Mouse (Mus musculus) stomach, postnatal 0 days (tissue): ENCODE data around the gene Ptpro. TPM values are rescaled to one million over a fixed set of nuclear protein-coding genes. Genes with fewer than 3 reads are reported as not detected.

ENCODE experiments used
- ATAC-seq: fragments of 200-750 bp; cut with Nextera tagmentation; 2 replicates; pipeline ENCODE4 v1.8.0; 2017; ENCODE audit not compliant: low FRiP score, low TSS enrichment
- DNase-seq: peaks from one replicate; pipeline ENCODE4 v3.0.0-alpha.2; 2016; ENCODE audit warnings: low spot score
- H3K27ac ChIP-seq: fragments of 300-500 bp; sonication (generic); replicated peaks from 2 replicates; pipeline ENCODE4 v1.5.1; 2014; ENCODE audit warnings: mild to moderate bottlenecking, control low read depth
- H3K27me3 ChIP-seq: fragments of 300-500 bp; sonication (generic); 2 replicates; pipeline ENCODE4 v1.6.1; 2014; ENCODE audit warnings: low read length; ENCODE audit not compliant: control insufficient read depth, insufficient read depth
- H3K36me3 ChIP-seq: fragments of 300-500 bp; sonication (generic); 2 replicates; pipeline ENCODE4 v1.6.1; 2014; ENCODE audit warnings: low read length, mixed read lengths; ENCODE audit not compliant: control insufficient read depth, insufficient read depth
- H3K4me1 ChIP-seq: fragments of 300-500 bp; sonication (generic); replicated peaks from 2 replicates; pipeline ENCODE4 v1.6.1; 2014; ENCODE audit warnings: antibody characterized with exemption; ENCODE audit not compliant: control insufficient read depth, insufficient read depth
- H3K4me2 ChIP-seq: fragments of 300-500 bp; sonication (generic); replicated peaks from 2 replicates; pipeline ENCODE4 v1.6.1; 2014; ENCODE audit warnings: low read depth, mild to moderate bottlenecking, control low read depth, moderate library complexity
- H3K4me3 ChIP-seq: fragments of 300-500 bp; sonication (generic); 2 replicates; pipeline ENCODE4 v1.5.1; 2014; ENCODE audit warnings: low read depth, low read length, control low read depth
- H3K9ac ChIP-seq: fragments of 300-500 bp; sonication (generic); 2 replicates; pipeline ENCODE4 v1.6.1; 2014; ENCODE audit warnings: mild to moderate bottlenecking, low read length, control low read depth, mixed read lengths
- H3K9me3 ChIP-seq: fragments of 300-500 bp; sonication (generic); 2 replicates; pipeline ENCODE4 v1.6.1; 2016; ENCODE audit warnings: low read length; ENCODE audit not compliant: control insufficient read depth
- CTCF ChIP-seq: IDR thresholded peaks from 2 replicates; pipeline ENCODE4 v1.5.1; 2016; ENCODE audit warnings: antibody characterized with exemption, low read depth, mild to moderate bottlenecking, moderate library complexity
- EP300 ChIP-seq: optimal IDR thresholded peaks from 2 replicates; pipeline ENCODE3; 2016; ENCODE audit warnings: antibody characterized with exemption
- WGBS: fragments of 180-500 bp; shearing (Covaris S2); extraction: QIAGEN DNeasy Blood & Tissue Kit; methylation state at CpG from one replicate; pipeline ENCODE4 v1.1.7; 2014; 5-methylcytosine and 5-hydroxymethylcytosine counted together
- polyA plus RNA-seq: library from polyadenylated mRNA; unstranded; fragments of >200 nt; fragmentation: Nextera tagmentation; extraction: Ambion mirVana; gene quantifications from 2 replicates; pipeline ENCODE4 v1.2.1, GENCODE M21; 2015

Ptpro gene
- polyA plus RNA-seq, 1 experiment from 2014 or later = 2.4 TPM

DNA sequence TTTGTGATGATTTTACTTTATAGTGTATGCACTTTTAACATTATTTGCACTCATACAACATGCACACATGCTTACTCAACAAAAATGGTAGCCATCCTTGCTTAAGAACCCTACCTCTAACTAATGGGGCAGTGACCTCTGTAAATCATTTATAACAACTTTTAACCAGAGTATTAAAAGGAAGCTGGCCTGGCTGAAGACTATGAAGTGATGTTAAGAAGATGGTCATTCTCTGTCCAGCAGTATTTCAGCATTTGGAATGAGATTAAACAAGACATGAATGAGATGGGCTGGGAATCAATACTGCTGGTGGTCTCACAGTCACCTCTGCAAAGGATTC lies 242.0 kb downstream of the Ptpro start:
- no peak for DNase-seq
- ATAC-seq = no peak
- Histone ChIP-seq H3K27ac (no peak overlapping the region), H3K36me3 (no peaks in the 10 kb centered on the region), H3K4me3 (no peak overlapping the region), H3K4me1 (no peaks in the 10 kb centered on the region), H3K4me2 (no peak overlapping the region), H3K27me3 (no peaks in the 10 kb centered on the region), H3K9me3 (no peaks in the 10 kb centered on the region), H3K9ac (no peak overlapping the region)
- no peak for TF ChIP-seq CTCF
- TF ChIP-seq EP300 = no peak

DNA sequence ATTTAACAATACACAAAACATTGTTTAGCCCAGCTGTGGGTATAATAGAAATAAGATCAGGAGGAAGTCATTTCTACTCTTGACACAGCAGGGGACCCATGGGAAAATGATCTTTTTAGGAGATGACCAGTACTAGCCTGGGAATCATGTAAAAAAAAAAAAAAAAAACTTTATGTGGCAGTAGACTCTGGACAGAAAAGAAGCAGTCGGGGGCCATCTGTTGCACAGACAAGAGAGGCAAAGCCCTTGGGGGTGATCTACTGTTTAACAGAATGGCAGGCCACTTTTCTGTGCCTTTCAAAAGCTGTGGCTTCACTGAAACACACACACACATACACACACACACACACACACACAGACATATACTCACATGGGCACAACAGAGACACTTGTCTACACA lies 242.7 kb downstream of the Ptpro start:
- Histone ChIP-seq H3K27ac (no peak overlapping the region), H3K9ac (no peak overlapping the region), H3K4me1 (no peaks in the 10 kb centered on the region), H3K4me3 (no peak overlapping the region), H3K36me3 (no peaks in the 10 kb centered on the region), H3K27me3 (no peaks in the 10 kb centered on the region), H3K4me2 (no peak overlapping the region), H3K9me3 (no peaks in the 10 kb centered on the region)
- TF ChIP-seq CTCF = no peak
- ATAC-seq (no peak), DNase-seq (no peak)
- 78% methylated on average over 1 of the region's 1 CpGs for WGBS

DNA sequence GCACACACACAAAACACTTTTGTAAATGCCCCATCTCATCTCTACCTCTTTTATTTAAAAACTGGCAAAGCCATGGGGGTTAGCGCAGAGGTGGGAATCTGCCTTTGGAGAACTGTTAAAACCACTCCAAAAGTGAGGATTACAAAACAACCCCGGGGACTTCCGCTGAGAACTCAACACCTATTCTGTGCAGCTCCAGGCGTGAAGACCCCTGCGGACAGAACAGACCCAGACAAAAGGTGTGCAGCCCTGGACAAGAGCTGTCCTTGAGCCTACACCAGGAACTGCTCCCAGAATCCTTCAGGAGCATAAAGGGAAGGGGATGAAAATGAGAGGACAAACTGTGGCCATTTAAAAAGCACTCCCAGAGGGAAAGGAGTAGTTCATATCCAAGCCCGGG lies 243.1 kb downstream of the Ptpro start:
- Histone ChIP-seq H3K4me3 (no peak overlapping the region), H3K36me3 (no peaks in the 10 kb centered on the region), H3K9me3 (no peaks in the 10 kb centered on the region), H3K27ac (no peak overlapping the region), H3K9ac (no peak overlapping the region), H3K4me2 (no peak overlapping the region), H3K27me3 (no peaks in the 10 kb centered on the region), H3K4me1 (no peaks in the 10 kb centered on the region)
- WGBS = 80% methylated on average over 6 of the region's 6 CpGs
- no peak for DNase-seq
- TF ChIP-seq EP300 (no peak), CTCF (no peak)
- no peak for ATAC-seq

DNA sequence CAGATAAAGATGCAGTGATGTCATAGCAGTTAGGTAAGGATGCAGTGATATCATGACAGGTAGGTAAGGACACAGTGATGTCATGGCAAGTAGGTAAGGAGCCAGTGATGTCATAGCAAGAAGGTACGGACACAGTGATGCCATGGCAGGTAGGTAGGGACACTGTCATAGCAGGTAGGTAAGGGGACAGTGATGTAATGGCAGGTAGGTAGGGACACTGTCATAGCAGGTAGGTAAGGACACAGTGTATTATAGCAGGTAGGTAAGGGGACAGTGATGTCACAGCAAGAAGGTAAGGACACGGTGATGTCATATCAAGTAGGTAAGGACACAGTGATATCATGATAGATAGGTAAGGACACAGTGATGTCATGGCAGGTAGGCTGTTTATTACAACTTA lies 244.4 kb downstream of the Ptpro start:
- H3K9me3 ChIP-seq = no peaks in the 10 kb centered on the region
- H3K27me3 ChIP-seq = no peaks in the 10 kb centered on the region
- no peaks in the 10 kb centered on the region for H3K4me1 ChIP-seq
- WGBS = 95% methylated on average over 2 of the region's 2 CpGs
- H3K4me3 ChIP-seq = no peak overlapping the region
- H3K9ac ChIP-seq = no peak overlapping the region
- no peak for TF ChIP-seq EP300
- TF ChIP-seq CTCF = no peak
- DNase-seq (no peak), ATAC-seq (0 out of 2 replicates have a peak, but pooled peaks have one; percentile 40)
- H3K4me2 ChIP-seq = no peak overlapping the region
- no peaks in the 10 kb centered on the region for H3K36me3 ChIP-seq
- no peak overlapping the region for H3K27ac ChIP-seq

DNA sequence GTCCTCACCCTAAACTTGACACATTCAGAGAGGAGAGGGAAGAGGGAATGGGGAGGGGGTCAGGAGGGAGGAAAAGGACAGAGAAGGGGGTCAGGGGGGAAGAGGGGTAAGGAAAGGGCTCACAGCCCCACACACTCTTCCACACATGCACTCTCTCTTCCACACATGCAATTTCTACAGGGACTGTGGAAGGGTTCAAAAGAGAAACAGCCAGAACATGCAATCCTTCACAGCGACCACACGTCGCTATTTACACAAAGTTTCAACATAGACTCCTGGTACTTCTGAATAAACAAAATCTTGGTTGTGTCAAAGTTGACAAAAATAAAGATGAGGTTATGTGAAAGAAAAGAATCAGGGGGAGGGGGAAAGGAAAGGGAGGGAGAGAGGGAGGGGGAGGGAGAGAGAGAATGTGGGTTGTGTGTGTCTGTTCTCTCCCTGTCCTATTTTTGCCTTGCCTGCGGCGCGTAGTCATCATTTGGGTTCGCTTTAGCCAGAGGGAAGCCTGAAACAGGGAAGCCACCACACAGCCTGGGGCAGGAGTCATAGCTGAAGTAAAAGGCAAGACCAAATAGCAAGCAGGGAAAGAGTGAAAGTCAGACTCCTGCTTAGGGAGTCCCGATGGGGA lies 245.2 kb downstream of the Ptpro start:
- Histone ChIP-seq H3K27me3 (no peaks in the 10 kb centered on the region), H3K27ac (no peak overlapping the region), H3K9ac (no peak overlapping the region), H3K4me3 (no peak overlapping the region), H3K9me3 (no peaks in the 10 kb centered on the region), H3K36me3 (no peaks in the 10 kb centered on the region), H3K4me1 (no peaks in the 10 kb centered on the region), H3K4me2 (no peak overlapping the region)
- TF ChIP-seq CTCF (no peak), EP300 (no peak)
- DNase-seq (no peak), ATAC-seq (no peak)
- 72% methylated on average over 8 of the region's 8 CpGs for WGBS

DNA sequence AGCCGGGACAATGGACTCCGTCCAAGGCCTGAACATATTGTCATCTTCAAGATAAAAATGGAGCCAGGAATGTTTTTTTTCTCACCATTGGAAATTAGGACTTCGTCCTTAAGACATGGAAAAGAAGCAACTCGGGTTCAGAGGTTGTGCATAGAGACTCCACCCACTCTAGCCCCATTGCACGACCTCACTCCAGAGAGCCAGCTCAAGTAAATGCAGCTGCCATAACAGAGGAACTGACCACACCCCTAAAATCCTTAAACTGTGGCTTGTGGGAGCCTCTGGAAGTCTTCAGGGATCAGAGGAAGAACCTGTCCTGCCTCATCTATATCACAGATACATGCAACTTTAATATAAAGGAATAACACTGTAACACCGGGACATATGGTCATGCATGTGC lies 246.7 kb downstream of the Ptpro start:
- TF ChIP-seq EP300 = no peak
- H3K9ac ChIP-seq = no peak overlapping the region
- no peaks in the 10 kb centered on the region for H3K9me3 ChIP-seq
- 72% methylated on average over 6 of the region's 6 CpGs for WGBS
- no peak overlapping the region for H3K27ac ChIP-seq
- no peak for DNase-seq
- H3K27me3 ChIP-seq = no peaks in the 10 kb centered on the region
- no peaks in the 10 kb centered on the region for H3K36me3 ChIP-seq
- no peak overlapping the region for H3K4me2 ChIP-seq
- H3K4me3 ChIP-seq = no peak overlapping the region
- no peak for ATAC-seq
- H3K4me1 ChIP-seq = no peaks in the 10 kb centered on the region
